Mouse (Mus musculus) midbrain, embryonic 15.5 days (tissue): ENCODE measurements at regions not wholly inside any gene's neighbourhood (a gene's known extent, or its start where the extent isn't known, plus 50 kb on each side); places are given as distances from the start of the nearest gene placed in this dataset.

Source experiments
- ATAC-seq: fragments of 200-750 bp; cut with Nextera tagmentation; replicated peaks from 2 replicates; pipeline ENCODE4 v1.8.0; 2017; ENCODE audit warnings: moderate TSS enrichment
- H3K27ac ChIP-seq: fragments of 300-500 bp; sonication (generic); 2 replicates; pipeline ENCODE4 v1.5.1; 2015; ENCODE audit warnings: mild to moderate bottlenecking, inconsistent platforms
- H3K27me3 ChIP-seq: fragments of 300-500 bp; sonication (generic); replicated peaks from 2 replicates; pipeline ENCODE4 v1.6.1; 2015; ENCODE audit warnings: inconsistent platforms
- H3K36me3 ChIP-seq: fragments of 300-500 bp; sonication (generic); replicated peaks from 2 replicates; pipeline ENCODE4 v1.6.1; 2015; ENCODE audit warnings: inconsistent platforms
- H3K4me1 ChIP-seq: fragments of 300-500 bp; sonication (generic); 2 replicates; pipeline ENCODE4 v1.6.1; 2015; ENCODE audit warnings: inconsistent platforms
- H3K4me2 ChIP-seq: fragments of 300-500 bp; sonication (generic); 2 replicates; pipeline ENCODE4 v1.6.1; 2015; ENCODE audit warnings: inconsistent platforms, mild to moderate bottlenecking, moderate library complexity
- H3K4me3 ChIP-seq: fragments of 300-500 bp; sonication (generic); 2 replicates; pipeline ENCODE4 v1.5.1; 2015; ENCODE audit warnings: mild to moderate bottlenecking, inconsistent platforms
- H3K9ac ChIP-seq: fragments of 300-500 bp; sonication (generic); 2 replicates; pipeline ENCODE4 v1.6.1; 2015; ENCODE audit warnings: mild to moderate bottlenecking, inconsistent platforms
- H3K9me3 ChIP-seq: fragments of 300-500 bp; sonication (generic); 2 replicates; pipeline ENCODE4 v1.6.1; 2016; ENCODE audit warnings: inconsistent platforms
- WGBS: fragments of 180-500 bp; shearing (Covaris S2); methylation state at CpG from one replicate; pipeline ENCODE4 v1.1.7; 2015; ENCODE audit warnings: mixed read lengths; 5-methylcytosine and 5-hydroxymethylcytosine counted together

- Histone ChIP-seq H3K27ac (no peak overlapping the region), H3K4me2 (no peak overlapping the region), H3K4me1 (no peaks in the 10 kb centered on the region; the same call in 1 of the 2 replicates), H3K9me3 (no peaks in the 10 kb centered on the region), H3K36me3 (no peaks in the 10 kb centered on the region), H3K9ac (no peak overlapping the region), H3K27me3 (no peaks in the 10 kb centered on the region; the same call in 1 of the 2 replicates), H3K4me3 (no peak overlapping the region)
- WGBS: 19% methylated on average over 11 of the region's 11 CpGs
- ATAC-seq: peak; percentile 54; the same call in 1 of the 2 replicates
These were observed 298.3 kb downstream of the Mycn start for GRCm38 (mm10) chr12:12643247-12643963.

- H3K4me1 ChIP-seq: no peaks in the 10 kb centered on the region
- WGBS: 71% methylated on average over 3 of the region's 3 CpGs
- H3K27me3 ChIP-seq: no peaks in the 10 kb centered on the region
- no peaks in the 10 kb centered on the region for H3K36me3 ChIP-seq
- no peak overlapping the region for H3K4me3 ChIP-seq
- H3K9me3 ChIP-seq: no peaks in the 10 kb centered on the region
- ATAC-seq: no peak
- H3K4me2 ChIP-seq: no peak overlapping the region
- no peak overlapping the region for H3K27ac ChIP-seq
- H3K9ac ChIP-seq: no peak overlapping the region
These were observed 306.4 kb downstream of the Mycn start for GRCm38 (mm10) chr12:12635308-12635707.

GRCm38 (mm10) chr12:12627597-12627996 lies 314.1 kb downstream of the Mycn start:
- H3K4me1 ChIP-seq: peaks cover 10% of the 10 kb centered on the region
- no peak overlapping the region for H3K9ac ChIP-seq
- ATAC-seq: no peak
- no peaks in the 10 kb centered on the region for H3K27me3 ChIP-seq
- no peaks in the 10 kb centered on the region for H3K36me3 ChIP-seq
- H3K4me3 ChIP-seq: no peak overlapping the region
- WGBS: 89% methylated on average over 4 of the region's 4 CpGs
- no peaks in the 10 kb centered on the region for H3K9me3 ChIP-seq
- no peak overlapping the region for H3K4me2 ChIP-seq
- H3K27ac ChIP-seq: no peak overlapping the region

- H3K4me3 ChIP-seq: no peak overlapping the region
- H3K9ac ChIP-seq: no peak overlapping the region
- 93% methylated on average over 1 of the region's 1 CpGs for WGBS
- H3K9me3 ChIP-seq: no peaks in the 10 kb centered on the region
- no peaks in the 10 kb centered on the region for H3K27me3 ChIP-seq
- ATAC-seq: no peak
- H3K36me3 ChIP-seq: no peaks in the 10 kb centered on the region
- no peak overlapping the region for H3K4me2 ChIP-seq
- H3K4me1 ChIP-seq: peaks cover 11% of the 10 kb centered on the region
- no peak overlapping the region for H3K27ac ChIP-seq
These were observed 315.9 kb downstream of the Mycn start for GRCm38 (mm10) chr12:12625788-12626187.

GRCm38 (mm10) chr12:12622712-12623292 lies 318.9 kb downstream of the Mycn start:
- no peak overlapping the region for H3K9ac ChIP-seq
- no peaks in the 10 kb centered on the region for H3K27me3 ChIP-seq
- H3K4me3 ChIP-seq: no peak overlapping the region
- no peaks in the 10 kb centered on the region for H3K36me3 ChIP-seq
- WGBS: 12% methylated on average over 5 of the region's 5 CpGs
- ATAC-seq: peak; percentile 83
- H3K4me2 ChIP-seq: no peak overlapping the region
- H3K9me3 ChIP-seq: no peaks in the 10 kb centered on the region
- H3K4me1 ChIP-seq: peaks cover 11% of the 10 kb centered on the region
- H3K27ac ChIP-seq: 0 out of 2 replicates have a peak overlapping the region, but pooled peaks have one; percentile 35

- no peak overlapping the region for H3K4me3 ChIP-seq
- H3K4me1 ChIP-seq: peaks cover 11% of the 10 kb centered on the region
- no peaks in the 10 kb centered on the region for H3K9me3 ChIP-seq
- ATAC-seq: no peak
- WGBS: 85% methylated on average over 9 of the region's 9 CpGs
- H3K27me3 ChIP-seq: no peaks in the 10 kb centered on the region
- H3K9ac ChIP-seq: no peak overlapping the region
- no peak overlapping the region for H3K27ac ChIP-seq
- H3K4me2 ChIP-seq: no peak overlapping the region
- H3K36me3 ChIP-seq: no peaks in the 10 kb centered on the region
These were observed 320.2 kb downstream of the Mycn start for GRCm38 (mm10) chr12:12621506-12621905.

- WGBS: 68% methylated on average over 5 of the region's 5 CpGs
- Histone ChIP-seq H3K4me2 (no peak overlapping the region), H3K4me1 (peaks cover 11% of the 10 kb centered on the region), H3K9me3 (no peaks in the 10 kb centered on the region), H3K9ac (no peak overlapping the region), H3K4me3 (no peak overlapping the region), H3K27me3 (no peaks in the 10 kb centered on the region), H3K36me3 (no peaks in the 10 kb centered on the region), H3K27ac (no peak overlapping the region)
- ATAC-seq: no peak
These were observed 321.4 kb downstream of the Mycn start for GRCm38 (mm10) chr12:12620316-12620715.

GRCm38 (mm10) chr12:12619431-12619830 lies 322.3 kb downstream of the Mycn start:
- Histone ChIP-seq H3K4me2 (no peak overlapping the region), H3K4me3 (no peak overlapping the region)

GRCm38 (mm10) chr12:12612520-12612919 lies 329.2 kb downstream of the Mycn start:
- WGBS: 89% methylated on average over 3 of the region's 3 CpGs
- H3K27ac ChIP-seq: no peak overlapping the region
- H3K9me3 ChIP-seq: no peaks in the 10 kb centered on the region
- no peak overlapping the region for H3K4me2 ChIP-seq
- no peak overlapping the region for H3K9ac ChIP-seq
- no peak for ATAC-seq
- no peaks in the 10 kb centered on the region for H3K4me1 ChIP-seq
- H3K36me3 ChIP-seq: no peaks in the 10 kb centered on the region
- no peak overlapping the region for H3K4me3 ChIP-seq
- no peaks in the 10 kb centered on the region for H3K27me3 ChIP-seq

More at GRCm38 (mm10) chr12:12619431-12619830, 322.3 kb downstream of the Mycn start:
- H3K4me1 ChIP-seq: peaks cover 5% of the 10 kb centered on the region
- no peaks in the 10 kb centered on the region for H3K36me3 ChIP-seq
- ATAC-seq: no peak
- H3K27ac ChIP-seq: no peak overlapping the region
- H3K9me3 ChIP-seq: no peaks in the 10 kb centered on the region
- H3K27me3 ChIP-seq: no peaks in the 10 kb centered on the region
- H3K9ac ChIP-seq: no peak overlapping the region
- 65% methylated on average over 5 of the region's 5 CpGs for WGBS

GRCm38 (mm10) chr12:12610861-12611260 lies 330.9 kb downstream of the Mycn start:
- no peak overlapping the region for H3K4me2 ChIP-seq
- H3K4me1 ChIP-seq: no peaks in the 10 kb centered on the region
- no peak; the same call in 1 of the 2 replicates for ATAC-seq
- H3K4me3 ChIP-seq: no peak overlapping the region
- no peak overlapping the region for H3K27ac ChIP-seq
- 48% methylated on average over 4 of the region's 4 CpGs for WGBS
- no peaks in the 10 kb centered on the region for H3K36me3 ChIP-seq
- no peaks in the 10 kb centered on the region for H3K9me3 ChIP-seq
- no peak overlapping the region for H3K9ac ChIP-seq
- H3K27me3 ChIP-seq: no peaks in the 10 kb centered on the region

GRCm38 (mm10) chr12:12607995-12608394 lies 333.7 kb downstream of the Mycn start:
- no peaks in the 10 kb centered on the region for H3K36me3 ChIP-seq
- ATAC-seq: peak; percentile 75; the same call in 1 of the 2 replicates
- 72% methylated on average over 4 of the region's 4 CpGs for WGBS
- no peak overlapping the region for H3K4me2 ChIP-seq
- H3K4me1 ChIP-seq: no peaks in the 10 kb centered on the region
- no peaks in the 10 kb centered on the region for H3K27me3 ChIP-seq
- H3K27ac ChIP-seq: no peak overlapping the region
- no peak overlapping the region for H3K4me3 ChIP-seq
- H3K9me3 ChIP-seq: no peaks in the 10 kb centered on the region
- H3K9ac ChIP-seq: no peak overlapping the region

- Histone ChIP-seq H3K27ac (no peak overlapping the region), H3K27me3 (no peaks in the 10 kb centered on the region), H3K36me3 (no peaks in the 10 kb centered on the region), H3K4me3 (no peak overlapping the region), H3K4me1 (no peaks in the 10 kb centered on the region), H3K4me2 (no peak overlapping the region), H3K9me3 (no peaks in the 10 kb centered on the region), H3K9ac (no peak overlapping the region)
- WGBS: 91% methylated on average over 6 of the region's 6 CpGs
- no peak for ATAC-seq
These were observed 334.8 kb downstream of the Mycn start for GRCm38 (mm10) chr12:12606911-12607310.

- Histone ChIP-seq H3K9ac (no peak overlapping the region), H3K4me3 (no peak overlapping the region), H3K9me3 (no peaks in the 10 kb centered on the region), H3K27me3 (no peaks in the 10 kb centered on the region), H3K36me3 (no peaks in the 10 kb centered on the region), H3K4me2 (no peak overlapping the region), H3K27ac (no peak overlapping the region), H3K4me1 (no peaks in the 10 kb centered on the region)
- ATAC-seq: no peak
- WGBS: 96% methylated on average over 3 of the region's 3 CpGs
These were observed 336.2 kb downstream of the Mycn start for GRCm38 (mm10) chr12:12605495-12605894.
